Mouse (Mus musculus) liver, postnatal 0 days (tissue): ENCODE results near the gene Retreg1. TPM values are rescaled to one million over a fixed set of nuclear protein-coding genes. Genes with fewer than 3 reads are reported as not detected.

Experiments
- ATAC-seq: fragments of 200-750 bp; cut with Nextera tagmentation; 2 replicates; pipeline ENCODE4 v1.8.0; 2017; ENCODE audit warnings: mild to moderate bottlenecking, moderate library complexity
- DNase-seq: peaks from one replicate; pipeline ENCODE4 v3.0.0-alpha.2; 2016
- H3K27ac ChIP-seq: fragments of 300-500 bp; sonication (generic); 2 replicates; pipeline ENCODE4 v1.5.1; 2014; ENCODE audit warnings: antibody characterized with exemption, moderate library complexity, mild to moderate bottlenecking, low read depth
- H3K27me3 ChIP-seq: fragments of 300-500 bp; sonication (generic); 2 replicates; pipeline ENCODE4 v1.6.1; 2014; ENCODE audit warnings: low read length, control low read depth, mixed read lengths; ENCODE audit not compliant: insufficient read depth
- H3K36me3 ChIP-seq: fragments of 300-500 bp; sonication (generic); replicated peaks from 2 replicates; pipeline ENCODE4 v1.6.1; 2014; ENCODE audit warnings: mild to moderate bottlenecking, control low read depth, low read length, moderate library complexity, mixed read lengths; ENCODE audit not compliant: insufficient read depth
- H3K4me1 ChIP-seq: fragments of 300-500 bp; sonication (generic); 2 replicates; pipeline ENCODE4 v1.6.1; 2014; ENCODE audit warnings: antibody characterized with exemption, mild to moderate bottlenecking, control low read depth; ENCODE audit not compliant: insufficient read depth
- H3K4me2 ChIP-seq: fragments of 300-500 bp; sonication (generic); 2 replicates; pipeline ENCODE4 v1.6.1; 2014; ENCODE audit warnings: low read depth, mild to moderate bottlenecking, low read length, moderate library complexity, mixed read lengths
- H3K4me3 ChIP-seq: fragments of 300-500 bp; sonication (generic); 2 replicates; pipeline ENCODE4 v1.5.1; 2014; ENCODE audit warnings: low read depth, low read length
- H3K9ac ChIP-seq: fragments of 300-500 bp; sonication (generic); replicated peaks from 2 replicates; pipeline ENCODE4 v1.6.1; 2014; ENCODE audit warnings: mild to moderate bottlenecking, moderate library complexity
- H3K9me3 ChIP-seq: fragments of 300-500 bp; sonication (generic); 2 replicates; pipeline ENCODE4 v1.6.1; 2016; ENCODE audit warnings: mild to moderate bottlenecking, control low read depth, low read length, mixed read lengths
- CTCF ChIP-seq: sonication (generic); IDR thresholded peaks from 2 replicates; pipeline ENCODE4 v1.5.1; 2016; ENCODE audit warnings: antibody characterized with exemption, low read depth
- EP300 ChIP-seq: IDR thresholded peaks from 2 replicates; pipeline ENCODE4 v1.6.1; 2016; ENCODE audit warnings: antibody characterized with exemption, low read depth, mild to moderate bottlenecking
- WGBS: fragments of 180-500 bp; shearing (Covaris S2); extraction: QIAGEN DNeasy Blood & Tissue Kit; methylation state at CpG from one replicate; pipeline ENCODE4 v1.1.7; 2014; ENCODE audit not compliant: insufficient replicate concordance; 5-methylcytosine and 5-hydroxymethylcytosine counted together
- polyA plus RNA-seq: library from polyadenylated mRNA; unstranded; fragments of >200 nt; fragmentation: Nextera tagmentation; extraction: Ambion mirVana; gene quantifications from 2 replicates; pipeline ENCODE4 v1.2.1, GENCODE M21; 2015

Retreg1 gene
- polyA plus RNA-seq, 1 experiment from 2014 or later = 18.6 TPM

- 74% methylated on average over 5 of the region's 5 CpGs for WGBS
These were observed 26.1 kb downstream of the Retreg1 start for GRCm38 (mm10) chr15:25869129-25869528.

GRCm38 (mm10) chr15:25871470-25871869 lies 28.5 kb downstream of the Retreg1 start:
- 77% methylated on average over 7 of the region's 7 CpGs for WGBS
- H3K4me1 ChIP-seq = peaks cover 3% of the 10 kb centered on the region; the same call in 1 of the 2 replicates
- H3K9ac ChIP-seq = no peak overlapping the region
- H3K4me2 ChIP-seq = no peak overlapping the region
- H3K27ac ChIP-seq = no peak overlapping the region
- ATAC-seq (no peak), DNase-seq (no peak)
- no peaks in the 10 kb centered on the region for H3K27me3 ChIP-seq
- no peaks in the 10 kb centered on the region for H3K36me3 ChIP-seq
- H3K4me3 ChIP-seq = no peak overlapping the region
- no peak for TF ChIP-seq EP300
- no peak for TF ChIP-seq CTCF
- H3K9me3 ChIP-seq = no peaks in the 10 kb centered on the region

More at GRCm38 (mm10) chr15:25869129-25869528, 26.1 kb downstream of the Retreg1 start:
- Histone ChIP-seq H3K36me3 (no peaks in the 10 kb centered on the region), H3K4me1 (peaks cover 12% of the 10 kb centered on the region), H3K27me3 (no peaks in the 10 kb centered on the region), H3K9me3 (no peaks in the 10 kb centered on the region), H3K27ac (no peak overlapping the region), H3K4me2 (no peak overlapping the region), H3K9ac (no peak overlapping the region), H3K4me3 (no peak overlapping the region)
- TF ChIP-seq CTCF = no peak
- no peak for TF ChIP-seq EP300
- ATAC-seq (no peak), DNase-seq (no peak)

GRCm38 (mm10) chr15:25872118-25872517 lies 29.1 kb downstream of the Retreg1 start:
- H3K36me3 ChIP-seq = no peaks in the 10 kb centered on the region
- TF ChIP-seq EP300 = no peak
- no peak for TF ChIP-seq CTCF
- H3K27ac ChIP-seq = no peak overlapping the region
- no peak overlapping the region for H3K4me2 ChIP-seq
- WGBS = 67% methylated on average over 9 of the region's 9 CpGs
- no peak overlapping the region for H3K4me3 ChIP-seq
- DNase-seq (peak; percentile 24), ATAC-seq (peak; percentile 91)
- no peaks in the 10 kb centered on the region for H3K27me3 ChIP-seq
- no peaks in the 10 kb centered on the region for H3K9me3 ChIP-seq
- H3K4me1 ChIP-seq = peaks cover 3% of the 10 kb centered on the region; the same call in 1 of the 2 replicates
- H3K9ac ChIP-seq = no peak overlapping the region

GRCm38 (mm10) chr15:25872657-25873056 lies 29.7 kb downstream of the Retreg1 start:
- Histone ChIP-seq H3K9ac (no peak overlapping the region), H3K4me1 (peaks cover 3% of the 10 kb centered on the region; the same call in 1 of the 2 replicates), H3K4me3 (no peak overlapping the region), H3K4me2 (no peak overlapping the region), H3K9me3 (no peaks in the 10 kb centered on the region), H3K27me3 (no peaks in the 10 kb centered on the region), H3K36me3 (no peaks in the 10 kb centered on the region), H3K27ac (no peak overlapping the region)
- 77% methylated on average over 9 of the region's 9 CpGs for WGBS
- TF ChIP-seq CTCF (no peak), EP300 (no peak)
- ATAC-seq = no peak
- DNase-seq = no peak

- H3K9ac ChIP-seq = no peak overlapping the region
- H3K27ac ChIP-seq = no peak overlapping the region
- no peak for TF ChIP-seq EP300
- TF ChIP-seq CTCF = no peak
- H3K4me2 ChIP-seq = no peak overlapping the region
- DNase-seq (no peak), ATAC-seq (no peak)
- no peaks in the 10 kb centered on the region for H3K27me3 ChIP-seq
- WGBS = 41% methylated on average over 1 of the region's 1 CpGs
- H3K4me1 ChIP-seq = peaks cover 3% of the 10 kb centered on the region; the same call in 1 of the 2 replicates
- no peaks in the 10 kb centered on the region for H3K36me3 ChIP-seq
- no peaks in the 10 kb centered on the region for H3K9me3 ChIP-seq
- no peak overlapping the region for H3K4me3 ChIP-seq
These were observed 30.6 kb downstream of the Retreg1 start for GRCm38 (mm10) chr15:25873536-25873935.

GRCm38 (mm10) chr15:25876601-25877161 lies 33.7 kb downstream of the Retreg1 start:
- WGBS = 67% methylated on average over 15 of the region's 15 CpGs

More at GRCm38 (mm10) chr15:25876601-25877161, 33.7 kb downstream of the Retreg1 start:
- Histone ChIP-seq H3K4me1 (peaks cover 5% of the 10 kb centered on the region; the same call in 1 of the 2 replicates), H3K9ac (no peak overlapping the region), H3K36me3 (no peaks in the 10 kb centered on the region), H3K4me3 (no peak overlapping the region), H3K27ac (no peak overlapping the region), H3K27me3 (no peaks in the 10 kb centered on the region), H3K9me3 (no peaks in the 10 kb centered on the region), H3K4me2 (no peak overlapping the region)
- DNase-seq (no peak), ATAC-seq (no peak)
- TF ChIP-seq CTCF = no peak
- no peak for TF ChIP-seq EP300
